Mouse (Mus musculus): ENCODE results near the gene Olfr362.
"Not testable (repeated sequence)": the region's sequence is repeated elsewhere in the genome, so short reads cannot be mapped to it uniquely, and the experiment has no call there.

Olfr362 gene

GRCm38 (mm10) chr2:37117810-37118209 lies at the start of gene Olfr362:
Gene Olfr362, minus strand, starts transcription at chr2:37117910.
- DNase-seq (ENCODE audit: low read depth, low spot score): no peak

GRCm38 (mm10) chr2:37139022-37139421 lies 21.3 kb upstream of the Olfr362 start, which contains the start of gene Olfr364-ps1:
Gene Olfr364-ps1, plus strand, starts transcription at chr2:37139322.
- DNase-seq (ENCODE audit: low read depth, low spot score): no peak

GRCm38 (mm10) chr2:37089190-37089589 lies 28.5 kb downstream of the Olfr362 start, which contains the start of gene Olfr361:
Gene Olfr361, minus strand, starts transcription at chr2:37089290.
- not testable (repeated sequence) for DNase-seq (ENCODE audit: low read depth, low spot score)

- DNase-seq (ENCODE audit: low read depth, low spot score): no peak
These were observed 52.3 kb downstream of the Olfr362 start, which contains the start of gene Olfr360 for GRCm38 (mm10) chr2:37065446-37065845. Gene Olfr360, plus strand, starts transcription at chr2:37065746.
